Mouse (Mus musculus): Measurements from ENCODE around the gene Fxyd3.

- TF ChIP-seq CTCF (IDR thresholded peaks at IDR 0.05; ENCODE audit: insufficient read depth, low read depth, low read length) (no peak), POLR2A (IDR thresholded peaks at IDR 0.05; ENCODE audit: insufficient read depth, low read depth, low read length) (no peak)
Measured at GRCm38 (mm10) chr7:31076492-31076891, at the start of gene Fxyd3.

All from olfactory bulb, adult 2 months (tissue).